Mouse (Mus musculus): ENCODE measurements around the gene Atp6v1g2. TPM values are rescaled to one million over a fixed set of nuclear protein-coding genes. Genes with fewer than 3 reads are reported as not detected.

Atp6v1g2 gene
- total RNA-seq, 1 experiment: 0.71 TPM

DNA sequence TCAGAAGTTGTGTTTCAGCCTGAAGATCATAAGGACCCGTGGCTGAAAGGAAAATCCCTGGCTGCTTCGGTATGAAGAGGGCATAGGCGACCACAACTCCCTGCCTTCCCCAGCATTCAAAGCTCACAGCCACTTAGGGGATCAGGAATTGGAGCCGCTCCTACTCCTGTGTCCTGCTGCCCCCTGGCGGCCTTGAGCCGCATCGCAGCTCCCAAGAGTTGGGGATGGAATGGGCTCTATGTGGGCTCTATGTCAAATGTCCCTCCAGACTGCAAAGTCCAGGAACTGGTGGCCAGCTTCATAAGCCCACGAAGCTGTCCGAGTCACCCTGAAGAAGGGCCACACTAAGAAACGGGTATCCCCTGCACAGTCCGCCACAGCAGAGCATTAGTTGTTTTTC lies 41.3 kb downstream of the Atp6v1g2 start:
- H3K36me3 ChIP-seq (ENCODE audit: control insufficient read depth, insufficient read depth, low read length, poor library complexity, severe bottlenecking): no peaks in the 10 kb centered on the region
- no peak overlapping the region for H3K9ac ChIP-seq (ENCODE audit: insufficient read depth, low read depth, low read length, poor library complexity, severe bottlenecking)
- peaks cover 0 to 3% of the 10 kb centered on the region in 2 experiments; a peak in 1 of 4 replicates for H3K4me1 ChIP-seq (ENCODE audit: control insufficient read depth in 2 of 2, insufficient read depth in 2 of 2, low read length in 2 of 2, poor library complexity in 1 of 2)
- H3K9me3 ChIP-seq (ENCODE audit: control insufficient read depth, insufficient read depth, low read depth, low read length): no peaks in the 10 kb centered on the region
- no peak overlapping the region for H3K4me3 ChIP-seq (ENCODE audit: insufficient read depth in 1 of 2, low read depth in 1 of 2, low read length in 2 of 2, poor library complexity in 1 of 2, severe bottlenecking in 1 of 2)
- DNase-seq (ENCODE audit: low read depth, low spot score): no peak
- in situ Hi-C loops (cut with MboI; ENCODE audit: low sequenced_read_pairs in 2 of 2, unreplicated experiment in 2 of 2): no loop called here
- H3K27ac ChIP-seq (ENCODE audit: insufficient read depth, low read depth, low read length, poor library complexity, severe bottlenecking): no peak overlapping the region
- TF ChIP-seq ZNF384 (IDR thresholded peaks at IDR 0.05; ENCODE audit: low read depth, low read length): no peak
- TF ChIP-seq CHD2 (IDR thresholded peaks at IDR 0.05; ENCODE audit: low read depth, low read length): no peak
- TF ChIP-seq HCFC1 (IDR thresholded peaks at IDR 0.05; ENCODE audit: borderline replicate concordance, insufficient read depth, low read length): no peak
- no peak for TF ChIP-seq MAFK (IDR thresholded peaks at IDR 0.05; ENCODE audit: insufficient read depth, low read depth, low read length)
- TF ChIP-seq ZC3H11A (IDR thresholded peaks at IDR 0.05; ENCODE audit: borderline replicate concordance, low read depth, low read length): no peak

DNA sequence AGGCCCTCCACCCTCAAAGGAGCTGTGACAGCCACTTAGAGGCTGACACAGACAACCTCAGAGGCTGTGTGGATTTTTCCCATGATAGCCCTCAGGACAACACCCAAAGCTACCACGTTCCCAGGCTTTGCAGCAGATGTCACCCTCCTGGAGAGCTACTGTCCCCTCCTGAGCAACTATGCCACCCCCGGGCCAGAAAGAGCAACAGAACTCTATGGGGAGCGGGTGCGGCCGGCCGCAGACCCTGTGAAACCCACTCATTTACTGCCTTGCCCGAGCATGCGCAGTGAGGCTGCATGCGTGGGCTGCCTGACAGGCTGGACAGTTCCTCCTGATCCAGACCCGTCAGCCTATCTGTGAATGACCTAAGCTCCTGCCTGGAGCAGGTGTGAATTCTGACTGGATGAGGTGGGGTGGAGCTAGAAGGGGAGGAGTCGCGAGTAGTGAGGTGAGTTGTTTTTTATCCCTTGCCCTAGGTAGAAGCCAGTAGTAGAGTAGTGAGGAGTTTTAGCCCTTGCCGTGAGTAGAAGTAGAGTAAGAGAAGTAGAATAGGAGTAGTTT lies 42.9 kb downstream of the Atp6v1g2 start:
- peaks cover 0 to 3% of the 10 kb centered on the region in 2 experiments; a peak in 1 of 4 replicates for H3K4me1 ChIP-seq (ENCODE audit: control insufficient read depth in 2 of 2, insufficient read depth in 2 of 2, low read length in 2 of 2, poor library complexity in 1 of 2)
- no peak overlapping the region for H3K27ac ChIP-seq (ENCODE audit: insufficient read depth, low read depth, low read length, poor library complexity, severe bottlenecking)
- no peak for TF ChIP-seq MAFK (IDR thresholded peaks at IDR 0.05; ENCODE audit: insufficient read depth, low read depth, low read length)
- no peak for TF ChIP-seq ZC3H11A (IDR thresholded peaks at IDR 0.05; ENCODE audit: borderline replicate concordance, low read depth, low read length)
- TF ChIP-seq HCFC1 (IDR thresholded peaks at IDR 0.05; ENCODE audit: borderline replicate concordance, insufficient read depth, low read length): no peak
- no peak overlapping the region for H3K4me3 ChIP-seq (ENCODE audit: insufficient read depth in 1 of 2, low read depth in 1 of 2, low read length in 2 of 2, poor library complexity in 1 of 2, severe bottlenecking in 1 of 2)
- DNase-seq (ENCODE audit: low read depth, low spot score): no peak
- no peaks in the 10 kb centered on the region for H3K9me3 ChIP-seq (ENCODE audit: control insufficient read depth, insufficient read depth, low read depth, low read length)
- H3K36me3 ChIP-seq (ENCODE audit: control insufficient read depth, insufficient read depth, low read length, poor library complexity, severe bottlenecking): no peaks in the 10 kb centered on the region
- in situ Hi-C loops (cut with MboI; ENCODE audit: low sequenced_read_pairs in 2 of 2, unreplicated experiment in 2 of 2): no loop called here
- no peak overlapping the region for H3K9ac ChIP-seq (ENCODE audit: insufficient read depth, low read depth, low read length, poor library complexity, severe bottlenecking)

- TF ChIP-seq CHD2 (IDR thresholded peaks at IDR 0.05; ENCODE audit: low read depth, low read length) (no peak), ZC3H11A (IDR thresholded peaks at IDR 0.05; ENCODE audit: borderline replicate concordance, low read depth, low read length) (no peak), ZNF384 (IDR thresholded peaks at IDR 0.05; ENCODE audit: low read depth, low read length) (no peak), HCFC1 (IDR thresholded peaks at IDR 0.05; ENCODE audit: borderline replicate concordance, insufficient read depth, low read length) (no peak), MAFK (IDR thresholded peaks at IDR 0.05; ENCODE audit: insufficient read depth, low read depth, low read length) (no peak)
- in situ Hi-C loops (cut with MboI; ENCODE audit: low sequenced_read_pairs in 2 of 2, unreplicated experiment in 2 of 2): no loop called here
- no peak for DNase-seq (ENCODE audit: low read depth, low spot score)
- H3K36me3 ChIP-seq (ENCODE audit: control insufficient read depth, insufficient read depth, low read length, poor library complexity, severe bottlenecking): no peaks in the 10 kb centered on the region
- no peaks in the 10 kb centered on the region for H3K9me3 ChIP-seq (ENCODE audit: control insufficient read depth, insufficient read depth, low read depth, low read length)
- no peak overlapping the region for H3K4me3 ChIP-seq (ENCODE audit: insufficient read depth in 1 of 2, low read depth in 1 of 2, low read length in 2 of 2, poor library complexity in 1 of 2, severe bottlenecking in 1 of 2)
- peaks cover 0 to 3% of the 10 kb centered on the region in 2 experiments; a peak in 1 of 4 replicates for H3K4me1 ChIP-seq (ENCODE audit: control insufficient read depth in 2 of 2, insufficient read depth in 2 of 2, low read length in 2 of 2, poor library complexity in 1 of 2)
- H3K27ac ChIP-seq (ENCODE audit: insufficient read depth, low read depth, low read length, poor library complexity, severe bottlenecking): no peak overlapping the region
- H3K9ac ChIP-seq (ENCODE audit: insufficient read depth, low read depth, low read length, poor library complexity, severe bottlenecking): no peak overlapping the region
Observed at GRCm38 (mm10) chr17:35278049-35278448, 44.6 kb downstream of the Atp6v1g2 start.

DNA sequence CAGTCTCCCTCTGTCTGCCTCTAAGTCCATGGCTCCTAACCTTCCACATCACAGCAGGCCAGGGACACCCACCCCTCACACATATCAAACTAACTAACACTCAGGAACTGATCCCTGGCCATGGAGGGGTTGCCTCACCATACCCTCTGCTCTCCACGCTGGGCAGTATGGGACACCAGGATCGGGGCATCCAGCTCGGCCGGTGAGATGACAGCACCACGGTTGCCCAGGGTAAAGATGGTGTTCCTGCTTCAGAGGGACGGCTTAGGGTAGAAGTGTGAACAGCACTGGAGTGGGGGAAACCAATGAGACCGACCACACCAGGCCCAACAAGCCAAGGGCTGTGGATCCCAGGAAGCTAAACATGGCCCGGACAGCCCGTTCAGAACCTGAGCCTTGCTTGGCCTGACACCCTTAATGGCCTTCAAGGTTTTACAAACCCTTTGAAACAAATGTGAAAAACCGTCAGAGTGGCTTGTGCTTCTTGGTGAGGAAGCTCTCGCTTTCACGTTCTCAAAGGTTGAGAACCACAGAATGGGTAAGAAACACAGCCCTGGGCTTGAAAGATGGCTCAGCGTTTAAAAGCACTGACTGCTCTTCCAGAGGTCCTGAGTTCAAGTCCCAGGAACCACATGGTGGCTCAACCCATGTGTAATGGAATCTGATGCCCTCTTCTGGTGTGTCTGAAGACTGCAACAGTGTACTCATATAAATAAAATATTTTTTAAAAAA lies 45.7 kb downstream of the Atp6v1g2 start:
- TF ChIP-seq HCFC1 (IDR thresholded peaks at IDR 0.05; ENCODE audit: borderline replicate concordance, insufficient read depth, low read length) (no peak), ZNF384 (IDR thresholded peaks at IDR 0.05; ENCODE audit: low read depth, low read length) (no peak), CHD2 (IDR thresholded peaks at IDR 0.05; ENCODE audit: low read depth, low read length) (no peak), ZC3H11A (IDR thresholded peaks at IDR 0.05; ENCODE audit: borderline replicate concordance, low read depth, low read length) (no peak), MAFK (IDR thresholded peaks at IDR 0.05; ENCODE audit: insufficient read depth, low read depth, low read length) (no peak)
- Histone ChIP-seq H3K4me3 (ENCODE audit: insufficient read depth in 1 of 2, low read depth in 1 of 2, low read length in 2 of 2, poor library complexity in 1 of 2, severe bottlenecking in 1 of 2) (no peak overlapping the region), H3K4me1 (ENCODE audit: control insufficient read depth in 2 of 2, insufficient read depth in 2 of 2, low read length in 2 of 2, poor library complexity in 1 of 2) (peaks cover 0 to 3% of the 10 kb centered on the region in 2 experiments; a peak in 1 of 4 replicates), H3K9me3 (ENCODE audit: control insufficient read depth, insufficient read depth, low read depth, low read length) (no peaks in the 10 kb centered on the region), H3K27ac (ENCODE audit: insufficient read depth, low read depth, low read length, poor library complexity, severe bottlenecking) (no peak overlapping the region), H3K36me3 (ENCODE audit: control insufficient read depth, insufficient read depth, low read length, poor library complexity, severe bottlenecking) (no peaks in the 10 kb centered on the region), H3K9ac (ENCODE audit: insufficient read depth, low read depth, low read length, poor library complexity, severe bottlenecking) (no peak overlapping the region)
- in situ Hi-C loops (cut with MboI; ENCODE audit: low sequenced_read_pairs in 2 of 2, unreplicated experiment in 2 of 2): no loop called here
- DNase-seq (ENCODE audit: low read depth, low spot score): no peak
